Mouse (Mus musculus) neural tube, embryonic 12.5 days (tissue): ENCODE data around the gene Dynll1. TPM values are rescaled to one million over a fixed set of nuclear protein-coding genes. Genes with fewer than 3 reads are reported as not detected.

Experiments
- ATAC-seq: fragments of 200-750 bp; cut with Nextera tagmentation; 2 replicates; pipeline ENCODE4 v1.8.0; 2017; ENCODE audit warnings: low read depth, mild to moderate bottlenecking, moderate TSS enrichment, moderate library complexity; ENCODE audit not compliant: low FRiP score
- H3K27ac ChIP-seq: fragments of 300-500 bp; sonication (generic); 2 replicates; pipeline ENCODE4 v1.5.1; 2016
- H3K27me3 ChIP-seq: fragments of 300-500 bp; sonication (generic); replicated peaks from 2 replicates; pipeline ENCODE4 v1.6.1; 2016; ENCODE audit warnings: mild to moderate bottlenecking
- H3K36me3 ChIP-seq: fragments of 300-500 bp; sonication (generic); 2 replicates; pipeline ENCODE4 v1.6.1; 2016; ENCODE audit warnings: mild to moderate bottlenecking
- H3K4me1 ChIP-seq: fragments of 300-500 bp; sonication (generic); 2 replicates; pipeline ENCODE4 v1.6.1; 2016
- H3K4me2 ChIP-seq: fragments of 300-500 bp; sonication (generic); replicated peaks from 2 replicates; pipeline ENCODE4 v1.6.1; 2016; ENCODE audit warnings: mild to moderate bottlenecking
- H3K4me3 ChIP-seq: fragments of 300-500 bp; sonication (generic); 2 replicates; pipeline ENCODE4 v1.5.1; 2016
- H3K9ac ChIP-seq: fragments of 300-500 bp; sonication (generic); 2 replicates; pipeline ENCODE4 v1.6.1; 2016; ENCODE audit warnings: mild to moderate bottlenecking
- H3K9me3 ChIP-seq: fragments of 300-500 bp; sonication (generic); 2 replicates; pipeline ENCODE4 v1.6.1; 2016; ENCODE audit warnings: mild to moderate bottlenecking
- WGBS: fragments of 180-500 bp; shearing (Covaris S2); methylation state at CpG from one replicate; pipeline ENCODE4 v1.1.7; 2016; 5-methylcytosine and 5-hydroxymethylcytosine counted together
- polyA plus RNA-seq: library from polyadenylated mRNA; unstranded; fragments of >200 nt; fragmentation: Nextera tagmentation; extraction: Ambion mirVana; gene quantifications from 2 replicates; pipeline ENCODE4 v1.2.1, GENCODE M21; 2016

Gene Dynll1
- polyA plus RNA-seq, 1 experiment from 2014 or later: 1,356 TPM

- H3K36me3 ChIP-seq: peaks cover 37% of the 10 kb centered on the region
- H3K27me3 ChIP-seq: no peaks in the 10 kb centered on the region
- peaks cover 22% of the 10 kb centered on the region for H3K4me1 ChIP-seq
- H3K4me2 ChIP-seq: peak overlapping the region; percentile 63
- H3K4me3 ChIP-seq: peak overlapping the region; percentile 94
- no peaks in the 10 kb centered on the region for H3K9me3 ChIP-seq
- under 1% methylated on average over 46 of the region's 46 CpGs for WGBS
- peak; percentile 18 for ATAC-seq
- H3K27ac ChIP-seq: peak overlapping the region; percentile 86
- H3K9ac ChIP-seq: peak overlapping the region; percentile 89
Measured at GRCm38 (mm10) chr5:115300035-115300744, 609 bp downstream of the Dynll1 start.

- no peaks in the 10 kb centered on the region for H3K27me3 ChIP-seq
- H3K36me3 ChIP-seq: peaks cover 62% of the 10 kb centered on the region
- no peak overlapping the region for H3K9ac ChIP-seq
- 86% methylated on average over 10 of the region's 10 CpGs for WGBS
- H3K4me3 ChIP-seq: no peak overlapping the region
- ATAC-seq: no peak
- no peak overlapping the region for H3K4me2 ChIP-seq
- no peak overlapping the region for H3K27ac ChIP-seq
- no peaks in the 10 kb centered on the region for H3K9me3 ChIP-seq
- H3K4me1 ChIP-seq: peaks cover 18% of the 10 kb centered on the region
Measured at GRCm38 (mm10) chr5:115296347-115296746, 4.5 kb downstream of the Dynll1 start.

- no peak overlapping the region for H3K27ac ChIP-seq
- peaks cover 79% of the 10 kb centered on the region for H3K36me3 ChIP-seq
- H3K4me1 ChIP-seq: peaks cover 12% of the 10 kb centered on the region
- ATAC-seq: no peak
- 88% methylated on average over 8 of the region's 8 CpGs for WGBS
- no peak overlapping the region for H3K4me3 ChIP-seq
- H3K9ac ChIP-seq: no peak overlapping the region
- no peaks in the 10 kb centered on the region for H3K9me3 ChIP-seq
- H3K4me2 ChIP-seq: no peak overlapping the region
- no peaks in the 10 kb centered on the region for H3K27me3 ChIP-seq
Measured at GRCm38 (mm10) chr5:115294173-115294572, 6.6 kb downstream of the Dynll1 start.

- no peak overlapping the region for H3K4me3 ChIP-seq
- H3K9ac ChIP-seq: no peak overlapping the region
- ATAC-seq: no peak
- no peak overlapping the region for H3K4me2 ChIP-seq
- peaks cover 7% of the 10 kb centered on the region for H3K4me1 ChIP-seq
- H3K36me3 ChIP-seq: peaks cover 52% of the 10 kb centered on the region
- 95% methylated on average over 3 of the region's 3 CpGs for WGBS
- H3K9me3 ChIP-seq: no peaks in the 10 kb centered on the region
- H3K27me3 ChIP-seq: no peaks in the 10 kb centered on the region
- no peak overlapping the region for H3K27ac ChIP-seq
Measured at GRCm38 (mm10) chr5:115284735-115285134, 16.1 kb downstream of the Dynll1 start.

GRCm38 (mm10) chr5:115280050-115280687 lies 20.6 kb downstream of the Dynll1 start:
- H3K36me3 ChIP-seq: peaks cover 20% of the 10 kb centered on the region
- peak overlapping the region; percentile 70 for H3K9ac ChIP-seq
- H3K27me3 ChIP-seq: no peaks in the 10 kb centered on the region
- H3K27ac ChIP-seq: 0 out of 2 replicates have a peak overlapping the region, but pooled peaks have one; percentile 1
- peak overlapping the region; percentile 82 for H3K4me3 ChIP-seq
- 9% methylated on average over 17 of the region's 17 CpGs for WGBS
- no peaks in the 10 kb centered on the region for H3K9me3 ChIP-seq
- peak overlapping the region; percentile 89 for H3K4me2 ChIP-seq
- ATAC-seq: peak; percentile 48; the same call in 1 of the 2 replicates
- H3K4me1 ChIP-seq: peaks cover 7% of the 10 kb centered on the region

- H3K27me3 ChIP-seq: no peaks in the 10 kb centered on the region
- peak within 1 kb of the TSS; percentile 82 for H3K4me3 ChIP-seq
- H3K4me2 ChIP-seq: peak within 1 kb of the TSS; percentile 89
- peak within 1 kb of the TSS; percentile 70 for H3K9ac ChIP-seq
- peak; percentile 78 for ATAC-seq
- 3% methylated on average over 45 of the region's 45 CpGs for WGBS
- peaks cover 7% of the 10 kb centered on the region for H3K4me1 ChIP-seq
- no peaks in the 10 kb centered on the region for H3K9me3 ChIP-seq
- 0 out of 2 replicates have a peak within 1 kb of the TSS, but pooled peaks have one; percentile 1 for H3K27ac ChIP-seq
- peaks cover 15% of the 10 kb centered on the region for H3K36me3 ChIP-seq
Measured at GRCm38 (mm10) chr5:115279226-115280049, 21.4 kb downstream of the Dynll1 start, which contains the start of gene Coq5. TSS of gene Coq5 (plus strand) at chr5:115279666.

- Histone ChIP-seq H3K4me1 (peaks cover 7% of the 10 kb centered on the region), H3K9ac (no peak overlapping the region), H3K27me3 (no peaks in the 10 kb centered on the region), H3K4me2 (no peak overlapping the region), H3K36me3 (peaks cover 8% of the 10 kb centered on the region), H3K4me3 (no peak overlapping the region), H3K9me3 (no peaks in the 10 kb centered on the region), H3K27ac (no peak overlapping the region)
- ATAC-seq: no peak
- WGBS: 57% methylated on average over 2 of the region's 2 CpGs
Measured at GRCm38 (mm10) chr5:115278785-115279184, 22.0 kb downstream of the Dynll1 start.

GRCm38 (mm10) chr5:115278053-115278452 lies 22.7 kb downstream of the Dynll1 start:
- Histone ChIP-seq H3K27ac (no peak overlapping the region), H3K27me3 (no peaks in the 10 kb centered on the region), H3K4me1 (peaks cover 14% of the 10 kb centered on the region), H3K4me3 (no peak overlapping the region), H3K36me3 (0 out of 2 replicates have a peak, but pooled peaks cover under 1% of the 10 kb centered on the region), H3K4me2 (no peak overlapping the region), H3K9ac (no peak overlapping the region), H3K9me3 (no peaks in the 10 kb centered on the region)
- ATAC-seq: no peak
- WGBS: 93% methylated on average over 1 of the region's 1 CpGs

- Histone ChIP-seq H3K36me3 (no peaks in the 10 kb centered on the region), H3K9ac (no peak overlapping the region), H3K9me3 (no peaks in the 10 kb centered on the region), H3K4me3 (no peak overlapping the region), H3K27me3 (no peaks in the 10 kb centered on the region), H3K4me2 (no peak overlapping the region), H3K4me1 (peaks cover 22% of the 10 kb centered on the region), H3K27ac (no peak overlapping the region)
- ATAC-seq: no peak
- WGBS: 37% methylated on average over 14 of the region's 14 CpGs
Measured at GRCm38 (mm10) chr5:115275998-115276397, 24.8 kb downstream of the Dynll1 start.

- no peak overlapping the region for H3K4me3 ChIP-seq
- no peaks in the 10 kb centered on the region for H3K27me3 ChIP-seq
- no peaks in the 10 kb centered on the region for H3K36me3 ChIP-seq
- no peak overlapping the region for H3K9ac ChIP-seq
- H3K9me3 ChIP-seq: no peaks in the 10 kb centered on the region
- H3K4me2 ChIP-seq: no peak overlapping the region
- no peak overlapping the region for H3K27ac ChIP-seq
- no peak for ATAC-seq
- WGBS: 94% methylated on average over 1 of the region's 1 CpGs
- H3K4me1 ChIP-seq: peaks cover 27% of the 10 kb centered on the region
Measured at GRCm38 (mm10) chr5:115274771-115275170, 26.0 kb downstream of the Dynll1 start.

- Histone ChIP-seq H3K36me3 (peaks cover 4% of the 10 kb centered on the region; the same call in 1 of the 2 replicates), H3K4me3 (no peak overlapping the region), H3K4me2 (no peak overlapping the region), H3K9me3 (no peaks in the 10 kb centered on the region), H3K27ac (no peak overlapping the region), H3K27me3 (no peaks in the 10 kb centered on the region), H3K4me1 (peaks cover 31% of the 10 kb centered on the region), H3K9ac (no peak overlapping the region)
- ATAC-seq: no peak
- WGBS: 62% methylated on average over 1 of the region's 1 CpGs
Measured at GRCm38 (mm10) chr5:115274353-115274752, 26.4 kb downstream of the Dynll1 start.
